Mouse (Mus musculus): ENCODE results near the gene Man1c1.

GRCm38 (mm10) chr4:134543261-134543660 lies 160.8 kb downstream of the Man1c1 start:
- TF ChIP-seq CTCF (IDR thresholded peaks at IDR 0.05; ENCODE audit: extremely low read depth, insufficient read depth, insufficient read length, insufficient replicate concordance) (peak; percentile 97), POLR2A (IDR thresholded peaks at IDR 0.05; ENCODE audit: low read depth, low read length) (no peak)

Data from spleen, adult 2 months (tissue).